Mouse (Mus musculus) liver, adult 2 months (tissue): Measurements from ENCODE around the gene Doc2g.

Source experiments
- CTCF ChIP-seq: fragments of 200-500 bp; IDR thresholded peaks from 2 replicates; pipeline ENCODE4 v1.5.1; 2011; ENCODE audit warnings: low read depth, low read length, control low read depth
- POLR2A ChIP-seq: fragments of 200-500 bp; IDR thresholded peaks from 2 replicates; pipeline ENCODE4 v1.6.1; 2011; ENCODE audit warnings: low read length, control low read depth; ENCODE audit not compliant: insufficient read depth; ENCODE audit errors: extremely low read depth

GRCm38 (mm10) chr19:4000119-4000900 lies 2.8 kb upstream of the Doc2g start, which contains the start of the genes Nudt8 and Gm49405:
- peak; percentile 89 for TF ChIP-seq POLR2A
- TF ChIP-seq CTCF, result peak; percentile 83
